Mouse (Mus musculus) olfactory bulb, adult 2 months (tissue): ENCODE measurements around the gene Phactr1.

ENCODE experiments used
- CTCF ChIP-seq: fragments of 200-500 bp; IDR thresholded peaks from 2 replicates; pipeline ENCODE4 v1.5.1; 2012; ENCODE audit warnings: low read depth, mild to moderate bottlenecking, low read length, moderate library complexity; ENCODE audit not compliant: insufficient read depth
- POLR2A ChIP-seq: fragments of 200-500 bp; IDR thresholded peaks from 2 replicates; pipeline ENCODE4 v1.6.1; 2012; ENCODE audit warnings: mild to moderate bottlenecking, low read depth, low read length, moderate library complexity; ENCODE audit not compliant: insufficient read depth

DNA sequence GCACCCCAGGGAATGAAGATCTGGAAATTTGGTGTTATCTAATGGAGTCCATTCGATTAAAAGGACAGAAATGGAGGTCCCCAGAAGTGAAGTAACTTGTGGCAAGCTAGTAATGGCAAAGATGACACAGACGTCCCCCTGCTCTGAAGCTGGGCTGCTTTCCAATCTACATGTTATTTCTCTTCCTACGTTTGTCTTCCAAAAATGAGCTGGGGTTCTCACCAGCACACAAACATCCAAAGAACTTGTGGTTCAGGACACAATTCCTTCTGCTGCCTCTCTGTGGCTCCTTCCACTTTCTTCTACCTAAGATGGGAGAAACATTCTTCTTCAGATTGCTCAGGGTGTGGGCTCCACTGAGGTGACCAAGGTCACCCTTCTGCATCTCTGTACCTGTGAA, 368.1 kb downstream of the Phactr1 start:
- TF ChIP-seq CTCF, result no peak
- TF ChIP-seq POLR2A, result no peak
